Mouse (Mus musculus) urinary bladder, adult 2 months (tissue): ENCODE measurements around the gene Rnase13. TPM values are rescaled to one million over a fixed set of nuclear protein-coding genes. Genes with fewer than 3 reads are reported as not detected.

ENCODE experiments used
- DNase-seq: peaks from one replicate; pipeline ENCODE4 v3.0.0; 2022; ENCODE audit warnings: low spot score
- polyA plus RNA-seq: library from polyadenylated mRNA; depleted of rRNA; stranded (reverse); fragments of >200 nt; gene quantifications from 2 replicates; pipeline ENCODE4 v1.2.3, GENCODE M21; 2012

Gene Rnase13
- polyA plus RNA-seq, 1 experiment = 1.0 TPM

DNA sequence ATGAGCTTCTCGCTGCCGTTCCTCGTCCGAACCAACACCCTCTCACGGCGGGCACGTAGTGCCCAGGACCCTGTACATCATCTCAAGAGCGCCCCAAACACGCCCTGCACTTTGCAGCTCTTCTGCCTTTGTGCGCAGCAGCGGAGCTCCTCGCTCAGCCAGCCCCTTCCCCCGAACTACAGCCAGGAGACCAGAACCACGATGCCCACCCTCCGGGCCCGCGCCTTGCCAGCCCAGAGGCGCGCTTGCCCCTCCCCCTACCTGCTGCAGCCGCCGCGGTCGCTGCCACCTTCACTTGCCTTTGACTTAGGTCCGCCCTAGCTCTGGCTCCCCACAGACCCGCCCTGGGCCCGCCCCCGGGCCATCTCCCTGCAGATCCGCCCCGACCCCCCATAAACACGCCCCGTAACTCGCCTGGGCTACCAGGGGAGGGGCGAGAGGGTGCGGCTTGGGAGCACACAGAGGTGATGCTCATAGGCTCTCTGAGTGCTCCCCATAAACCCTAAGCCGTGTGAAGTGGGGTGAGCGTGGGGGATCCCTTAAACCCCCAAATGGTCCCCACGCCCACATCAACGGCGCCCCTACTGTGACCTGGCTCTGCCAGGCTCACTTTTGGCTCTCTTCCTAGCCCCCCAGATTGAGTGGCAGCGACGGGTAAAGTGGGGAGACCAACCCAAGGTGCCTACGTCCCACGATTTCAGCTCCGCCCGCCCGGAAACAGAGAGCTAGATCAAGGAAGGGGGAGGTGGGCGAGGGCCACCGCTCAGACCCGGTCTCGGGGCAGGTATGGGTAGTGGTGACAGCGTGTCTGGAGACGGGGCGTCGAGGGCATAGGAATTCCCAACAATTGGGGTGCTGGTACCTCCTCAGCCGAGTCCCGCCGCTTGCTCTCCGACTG lies 9.3 kb downstream of the Rnase13 start:
- DNase-seq = peak; percentile 83

DNA sequence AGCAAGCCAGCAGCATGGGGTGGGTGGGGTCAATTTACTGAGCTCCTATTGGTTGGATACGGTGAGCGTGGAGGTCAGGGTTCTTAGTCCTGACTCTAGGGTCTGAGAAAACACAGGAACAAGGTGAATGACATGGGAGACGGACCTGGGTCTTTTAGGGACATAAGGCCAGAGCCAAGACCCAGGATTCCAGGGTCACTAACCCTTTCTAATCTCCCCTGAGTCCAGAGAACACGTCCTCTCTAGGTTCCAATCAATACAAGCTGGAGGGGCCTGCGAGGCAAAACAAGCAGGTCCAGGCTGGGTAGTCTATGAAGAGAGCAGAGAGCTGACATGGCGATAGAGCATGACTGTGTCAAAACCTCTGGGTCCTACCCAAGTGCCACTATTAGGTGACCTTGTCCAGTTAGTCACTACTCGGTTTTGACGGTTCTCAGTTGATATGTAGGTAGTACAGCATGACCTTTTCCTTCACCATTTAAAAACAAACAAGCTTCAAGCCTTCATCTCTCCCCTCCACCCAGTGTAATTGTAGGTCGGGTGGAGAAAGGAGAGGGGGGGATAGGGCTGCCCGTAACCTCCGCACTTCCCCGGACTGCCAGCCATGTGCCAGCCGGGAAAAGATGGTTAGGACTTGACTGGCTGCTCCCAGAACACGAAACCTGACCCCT lies 10.0 kb downstream of the Rnase13 start:
- DNase-seq = no peak

DNA sequence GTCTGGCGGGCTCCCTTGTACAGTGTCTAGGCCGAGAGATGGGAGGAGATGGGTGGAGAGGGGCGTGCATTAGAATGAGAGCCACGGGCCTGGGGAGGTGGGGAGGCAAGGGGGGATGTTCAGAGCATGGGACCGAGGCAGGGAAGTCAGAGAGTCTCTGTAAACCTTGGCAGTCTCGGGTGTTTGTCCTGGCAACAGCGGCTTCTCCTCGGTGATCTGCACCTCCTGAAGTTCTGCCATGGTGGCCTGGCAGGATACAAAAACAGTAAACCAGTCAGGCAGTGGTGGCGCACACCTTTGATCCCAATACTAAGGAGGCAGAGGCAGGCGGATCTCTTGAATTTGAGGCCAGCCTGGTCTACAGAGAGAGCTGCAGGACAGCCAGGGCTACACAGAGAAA lies 11.3 kb downstream of the Rnase13 start:
- no peak for DNase-seq

DNA sequence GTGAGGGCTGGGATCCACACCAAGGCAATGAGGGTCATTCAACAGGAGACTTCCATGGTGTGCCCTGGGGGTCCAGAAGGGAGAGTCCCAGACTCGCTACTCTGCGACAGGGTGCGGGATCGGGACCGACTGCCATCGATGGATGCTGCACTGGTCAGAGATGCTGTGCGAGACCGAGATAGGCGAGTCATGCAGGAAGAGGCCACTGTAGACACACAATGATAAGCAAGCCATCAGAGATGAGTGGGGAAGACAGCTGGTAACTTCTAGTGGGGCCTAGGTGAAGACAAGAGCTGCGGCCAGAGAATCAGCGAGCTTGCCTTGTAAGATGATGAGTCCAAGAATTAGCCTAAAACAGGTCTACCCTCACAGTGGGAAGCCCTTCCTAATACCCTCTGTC lies 16.5 kb downstream of the Rnase13 start:
- DNase-seq = no peak

DNA sequence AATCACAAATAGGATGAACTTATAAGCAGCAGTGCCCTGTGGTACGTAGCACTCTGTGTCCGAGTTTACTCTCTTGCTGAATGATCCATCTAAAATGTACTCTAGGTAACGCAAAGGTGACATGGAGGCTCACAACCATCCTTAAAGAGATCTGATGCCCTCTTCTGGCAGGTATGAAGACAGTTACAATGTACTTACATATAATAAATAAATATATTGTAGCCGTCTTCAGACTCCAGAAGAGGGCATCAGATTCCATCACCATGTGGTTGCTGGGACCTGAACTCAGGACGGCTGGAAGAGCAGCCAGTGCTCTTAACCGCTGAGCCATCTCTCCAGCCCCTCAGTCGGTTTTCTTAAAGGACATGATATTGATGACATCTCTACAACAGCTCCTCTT lies 17.9 kb downstream of the Rnase13 start:
- DNase-seq = no peak

DNA sequence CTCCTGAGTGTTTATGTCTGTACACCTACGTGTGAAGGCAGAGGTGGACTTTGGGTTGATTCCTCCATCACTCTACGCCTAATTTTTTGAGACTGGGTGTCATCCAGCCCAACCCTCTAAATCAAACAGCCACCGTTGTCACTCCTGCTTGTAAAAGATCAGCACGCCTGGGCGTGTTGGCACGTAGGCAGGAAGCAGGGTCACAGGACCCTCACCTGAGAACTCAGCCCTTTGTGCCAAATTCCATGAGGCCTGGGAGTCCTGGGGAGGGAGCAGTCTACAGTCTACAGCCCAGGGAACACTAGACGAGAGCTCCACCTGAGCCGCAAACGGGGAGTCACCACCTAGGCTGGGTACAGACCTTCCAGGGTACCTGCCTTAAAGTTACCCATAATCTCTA lies 18.8 kb downstream of the Rnase13 start:
- no peak for DNase-seq

DNA sequence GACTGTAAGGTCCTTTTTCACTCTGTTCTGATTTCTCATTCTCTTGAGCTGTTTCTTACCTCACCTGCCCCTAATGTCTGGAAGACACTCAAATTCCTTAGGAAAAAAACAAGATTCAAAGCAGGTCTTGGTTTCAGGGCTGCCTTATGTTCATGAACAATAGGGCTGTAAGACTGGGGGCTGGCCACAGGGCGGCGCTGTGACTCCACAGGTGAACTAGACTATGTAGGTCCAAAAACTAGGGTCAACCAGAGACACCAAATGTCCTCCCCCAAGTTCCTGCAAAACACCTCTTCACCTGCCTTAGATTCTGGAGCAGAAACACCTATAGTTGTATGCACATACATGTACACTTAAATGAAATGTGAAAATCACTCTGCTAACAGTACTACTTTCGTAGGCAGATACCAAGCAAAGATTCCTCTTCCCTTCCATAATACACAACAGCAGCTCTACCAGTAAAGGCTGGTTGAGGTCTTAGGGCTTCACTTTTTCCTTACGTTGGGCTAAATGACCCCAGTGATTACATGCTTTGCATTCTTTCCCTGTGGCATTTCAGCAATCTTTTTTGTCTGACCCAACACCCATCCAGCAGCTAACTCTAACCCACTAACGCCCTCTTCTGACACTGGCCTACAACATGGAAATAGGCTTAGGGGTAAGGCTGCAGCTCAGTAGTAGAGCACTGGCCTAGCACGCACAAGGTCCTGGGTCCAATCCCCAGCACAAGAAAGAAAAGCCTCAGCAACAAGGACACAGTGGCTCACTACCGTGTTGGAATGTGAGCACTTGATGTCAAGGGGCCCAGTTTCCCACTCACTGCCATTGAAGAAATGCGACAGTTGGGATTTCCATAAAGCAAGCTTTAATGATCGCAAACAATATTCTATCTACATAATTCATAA lies 19.5 kb downstream of the Rnase13 start:
- peak; percentile 74 for DNase-seq

DNA sequence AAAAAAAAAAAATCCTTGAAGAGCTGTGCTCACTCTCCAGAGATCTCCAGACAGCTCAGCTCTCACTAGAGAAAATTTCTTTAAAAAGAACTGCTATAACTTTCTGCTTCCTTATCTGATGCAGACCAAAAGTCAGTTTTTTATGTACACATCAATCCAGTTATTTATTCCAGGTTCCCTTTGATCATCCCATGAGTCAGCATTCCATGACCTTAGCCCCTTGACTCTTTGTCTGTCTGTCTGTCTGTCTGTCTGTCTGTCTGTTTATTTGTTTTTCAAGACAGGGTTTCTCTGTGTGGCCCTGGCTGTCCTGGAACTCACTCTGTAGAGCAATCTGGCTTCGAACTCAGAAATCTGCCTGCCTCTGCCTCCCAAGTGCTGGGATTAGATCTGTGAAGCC lies 23.2 kb downstream of the Rnase13 start:
- DNase-seq = no peak

DNA sequence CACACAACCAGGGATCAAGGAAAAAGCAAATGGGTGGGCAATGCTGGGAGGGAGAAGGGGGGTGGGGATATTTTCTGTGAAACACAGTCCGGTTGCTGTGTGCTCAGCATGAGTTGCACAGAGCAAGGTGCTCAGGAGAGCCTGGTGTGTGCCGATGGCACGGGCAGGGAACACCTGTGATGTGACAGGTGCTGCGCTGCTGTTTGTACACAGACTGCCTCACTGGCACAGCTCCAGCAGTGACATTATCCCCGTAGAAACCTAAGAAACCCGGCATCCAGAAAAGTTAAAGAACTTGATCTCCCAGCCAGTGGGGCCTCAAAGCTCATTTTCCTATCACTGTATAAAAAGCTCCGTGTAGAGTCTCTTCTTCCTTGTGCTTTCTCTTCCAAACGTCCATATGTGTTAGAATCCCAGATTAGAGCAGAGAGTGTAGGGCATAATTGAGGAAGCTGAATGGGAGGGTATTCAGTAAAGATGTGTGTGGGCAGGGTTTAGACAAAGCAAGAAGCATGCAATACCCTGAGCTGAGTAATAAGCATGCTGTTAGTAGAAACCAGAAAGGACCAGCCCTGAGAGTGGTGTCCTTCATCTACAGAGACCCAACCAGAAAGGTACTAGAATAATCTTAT lies 25.9 kb downstream of the Rnase13 start:
- no peak for DNase-seq

DNA sequence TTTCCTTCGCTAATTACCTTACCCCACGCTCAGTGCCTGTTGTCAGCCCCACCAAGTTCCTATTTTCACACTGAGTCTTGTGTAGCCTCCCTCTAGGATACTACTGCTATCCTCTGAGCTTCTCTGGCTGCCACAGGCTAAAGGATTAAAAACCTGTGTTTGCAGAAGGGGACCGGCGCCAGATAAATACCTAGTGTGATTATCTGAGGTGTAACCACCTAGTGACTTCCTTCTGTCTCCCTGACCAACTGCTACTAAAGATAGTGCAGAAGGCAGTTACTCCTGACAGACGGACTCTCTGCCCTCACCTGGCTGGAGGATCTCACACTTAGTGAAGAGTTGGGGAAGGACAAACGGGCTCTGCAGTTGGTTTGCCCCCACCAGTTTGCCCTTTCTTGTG lies 26.6 kb downstream of the Rnase13 start:
- DNase-seq = no peak

DNA sequence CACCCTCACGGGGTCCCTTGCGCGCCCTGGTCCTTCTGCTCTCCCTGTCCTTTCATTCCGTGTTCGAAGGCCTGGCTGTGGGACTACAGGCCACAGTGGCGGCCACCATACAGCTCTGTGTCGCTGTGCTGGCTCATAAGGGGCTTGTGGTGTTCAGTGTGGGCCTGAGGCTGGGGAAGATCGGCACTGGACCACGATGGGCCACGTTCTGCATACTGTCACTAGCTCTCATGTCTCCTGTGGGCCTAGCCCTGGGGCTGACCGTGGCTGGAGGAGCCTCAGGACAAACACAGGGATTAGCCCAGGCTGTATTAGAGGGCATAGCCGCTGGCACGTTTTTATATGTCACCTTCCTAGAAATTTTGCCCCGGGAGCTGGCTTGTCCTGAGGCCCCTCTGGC lies 27.5 kb downstream of the Rnase13 start:
- DNase-seq = no peak

DNA sequence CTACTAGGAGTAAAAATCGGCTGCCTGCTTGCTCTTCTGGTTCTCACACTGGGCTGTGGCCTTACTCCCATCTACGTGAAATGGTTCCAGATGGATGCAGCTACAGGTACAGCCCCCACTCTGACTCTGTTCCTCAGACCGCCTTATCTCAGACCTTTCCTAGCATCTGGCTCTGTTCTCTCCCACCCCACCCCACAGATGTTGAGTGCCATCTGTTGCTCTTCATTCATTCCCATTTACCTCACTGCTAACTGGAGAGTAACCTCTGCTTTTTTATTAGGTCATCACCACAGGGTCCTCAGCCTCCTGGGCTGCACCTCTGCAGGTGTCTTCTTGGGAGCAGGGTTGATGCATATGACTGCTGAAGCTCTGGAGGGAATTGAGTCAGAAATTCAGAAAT lies 28.8 kb downstream of the Rnase13 start:
- no peak for DNase-seq

DNA sequence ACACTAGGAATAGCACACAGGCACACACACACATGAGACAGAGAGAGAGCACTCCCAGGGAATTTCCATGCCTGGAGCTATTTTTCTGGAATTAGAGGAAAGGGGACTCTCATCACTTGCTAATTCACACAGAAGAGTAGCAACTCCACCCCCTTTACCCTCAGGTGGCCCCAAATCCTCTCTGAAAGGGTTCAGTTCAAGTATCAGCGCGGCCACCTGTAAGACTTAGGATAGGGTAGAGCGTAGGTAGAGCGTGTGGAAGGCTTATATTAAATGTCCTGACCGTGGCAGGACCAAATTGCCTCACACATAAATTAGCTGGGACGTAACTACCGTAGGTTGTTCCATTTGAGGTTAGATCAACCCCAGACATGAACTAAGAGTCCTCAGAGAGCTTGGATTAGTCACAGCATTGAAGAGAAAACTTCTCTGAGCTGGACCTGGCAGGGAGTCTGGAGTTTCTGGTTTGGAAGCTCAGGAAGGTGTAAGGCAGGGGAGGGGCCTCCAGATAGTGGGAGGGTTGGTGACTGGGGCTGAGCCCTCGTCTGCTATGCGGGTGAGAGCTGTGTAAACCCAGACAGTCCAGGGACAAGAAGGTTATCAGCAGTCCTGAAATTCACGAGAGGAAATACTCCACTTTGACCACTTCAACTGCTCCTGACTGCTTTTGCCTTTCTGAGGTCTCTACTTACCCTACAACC lies 29.3 kb downstream of the Rnase13 start:
- DNase-seq = no peak

DNA sequence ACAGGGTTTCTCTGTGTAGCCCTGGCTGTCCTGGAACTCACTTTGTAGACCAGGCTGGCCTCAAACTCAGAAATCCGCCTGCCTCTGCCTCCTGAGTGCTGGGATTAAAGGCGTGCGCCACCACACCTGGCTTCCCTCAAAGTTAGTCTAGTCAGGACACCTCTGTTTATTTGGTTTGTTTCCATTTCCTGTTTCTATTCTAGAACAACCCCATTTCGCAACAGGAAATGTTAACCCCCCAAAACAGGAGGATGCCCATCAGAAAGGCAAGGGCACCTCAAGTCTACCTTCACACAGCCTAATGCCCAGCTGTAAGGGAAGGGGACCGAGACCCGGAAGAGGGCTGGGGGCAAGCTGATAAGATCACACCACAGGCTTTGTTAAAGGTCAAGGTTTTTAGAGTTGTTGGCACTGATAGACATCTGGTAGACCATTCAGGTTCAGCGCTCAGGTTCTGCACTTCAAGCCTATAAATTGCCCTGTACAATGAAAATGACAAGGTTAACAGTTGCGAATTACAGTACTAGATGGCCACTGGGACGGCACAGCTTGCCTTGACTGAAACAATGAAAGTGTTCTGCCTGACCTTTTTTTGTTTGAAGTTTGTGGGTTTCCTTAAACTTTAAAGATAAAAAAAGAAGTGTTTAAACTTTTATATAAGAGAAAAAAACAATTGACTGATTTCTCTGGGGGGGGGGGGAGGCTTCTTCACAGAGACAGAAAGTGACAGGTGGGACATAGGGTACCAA lies 30.2 kb downstream of the Rnase13 start, which contains the start of gene Slc39a2:
Gene Slc39a2 (plus strand): TSS at position 699 of the 749 bp plus-strand sequence.
- no peak for DNase-seq

DNA sequence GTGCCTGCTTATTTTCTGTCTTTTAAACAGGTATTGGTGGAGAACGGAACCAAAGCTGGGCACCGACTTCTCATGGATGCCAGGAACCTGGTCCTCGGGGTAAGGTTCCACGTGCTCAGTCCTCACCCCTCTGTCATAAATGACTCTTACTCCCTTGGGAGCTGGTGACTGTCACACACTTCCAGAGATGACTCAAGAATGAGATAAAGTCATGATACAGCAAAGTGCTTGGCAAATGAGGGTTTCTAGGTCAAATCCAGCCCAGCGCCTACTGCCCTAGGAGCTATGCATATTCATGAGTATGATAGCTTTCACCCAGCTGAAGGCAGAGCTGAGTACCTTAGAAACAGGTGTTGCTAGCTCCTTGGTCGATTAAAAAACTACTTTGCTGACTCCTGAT lies 32.7 kb downstream of the Rnase13 start:
- no peak for DNase-seq

DNA sequence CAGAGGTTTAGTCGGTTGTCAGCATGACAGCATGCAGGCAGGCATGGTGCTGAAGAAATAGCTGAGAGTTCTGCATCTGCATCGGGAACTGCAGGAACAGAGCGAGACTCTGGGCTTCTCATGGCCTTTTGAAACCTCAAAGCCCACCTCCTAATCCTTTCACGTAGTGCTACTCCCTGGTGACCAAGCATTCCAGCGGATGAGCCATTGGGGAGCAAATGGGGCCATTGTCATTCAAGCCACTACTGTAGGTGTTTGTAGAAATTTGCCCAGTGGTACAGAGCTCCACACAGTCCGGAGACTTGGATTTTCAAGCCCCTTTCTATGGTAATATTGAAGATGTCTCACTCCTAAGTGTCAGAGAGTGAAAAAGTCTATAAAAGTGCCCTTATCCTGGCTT lies 36.5 kb downstream of the Rnase13 start:
- no peak for DNase-seq

DNA sequence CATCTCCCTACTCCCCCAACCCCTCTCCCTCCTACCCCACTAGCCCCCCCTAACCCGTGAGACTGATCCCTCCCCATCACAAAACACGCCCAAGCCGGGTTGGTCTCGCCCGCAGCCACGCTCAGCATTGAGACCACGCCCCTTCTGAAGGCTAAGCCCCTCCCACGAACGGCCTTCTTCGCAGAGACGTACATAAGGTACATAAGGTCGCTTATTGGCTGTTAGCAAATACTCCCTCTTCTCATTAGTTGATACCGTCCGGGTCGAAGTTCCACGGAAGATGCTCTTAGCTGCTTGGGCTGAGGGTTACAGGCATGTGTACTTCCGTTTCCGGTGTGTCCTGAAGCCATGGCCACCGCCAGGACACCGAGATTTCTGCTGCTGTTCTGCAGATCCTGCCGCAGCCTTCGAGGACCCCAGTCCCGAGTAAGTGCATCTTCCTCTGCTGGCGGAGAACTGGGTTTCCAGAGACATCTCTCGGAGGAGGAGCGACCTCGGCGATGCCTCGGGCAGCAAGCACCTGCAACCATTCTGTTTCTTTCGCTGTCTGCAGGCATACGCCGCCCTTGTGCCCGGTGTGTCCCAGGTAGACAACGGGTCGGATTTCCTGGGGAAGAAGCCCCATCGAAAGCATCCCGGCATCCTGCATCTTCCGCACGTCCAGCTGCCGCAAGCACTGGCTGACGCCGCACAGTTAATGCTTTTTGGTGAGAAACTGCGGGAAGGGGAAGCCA lies 37.8 kb downstream of the Rnase13 start, which contains the start of gene Mettl17:
Gene Mettl17 (plus strand): TSS at position 245 of the 734 bp plus-strand sequence.
- DNase-seq = peak; percentile 64

DNA sequence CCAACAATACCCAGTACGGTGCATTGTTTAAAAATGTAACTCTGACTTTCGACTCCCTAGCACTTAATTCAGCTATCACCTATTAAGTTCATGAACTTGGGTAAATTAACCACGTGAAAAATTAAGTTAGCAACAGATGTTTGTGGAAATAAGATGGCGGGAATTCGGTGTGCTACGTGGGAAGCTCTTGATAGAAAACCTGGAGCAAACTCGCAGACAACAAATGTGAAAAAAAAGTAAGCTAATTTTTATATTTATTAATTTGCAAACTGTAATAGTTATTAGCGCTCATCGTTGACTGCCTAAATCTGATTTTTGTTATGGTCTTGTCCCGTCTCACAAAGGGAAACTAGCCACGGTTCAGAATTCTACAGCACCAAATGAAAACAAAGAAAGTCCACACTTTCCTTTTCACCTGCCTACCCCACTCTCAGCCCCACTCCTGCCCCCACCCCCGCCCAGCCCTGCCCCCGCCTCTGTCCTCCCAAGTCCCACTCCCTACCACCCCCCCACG lies 38.5 kb downstream of the Rnase13 start:
- DNase-seq = no peak

DNA sequence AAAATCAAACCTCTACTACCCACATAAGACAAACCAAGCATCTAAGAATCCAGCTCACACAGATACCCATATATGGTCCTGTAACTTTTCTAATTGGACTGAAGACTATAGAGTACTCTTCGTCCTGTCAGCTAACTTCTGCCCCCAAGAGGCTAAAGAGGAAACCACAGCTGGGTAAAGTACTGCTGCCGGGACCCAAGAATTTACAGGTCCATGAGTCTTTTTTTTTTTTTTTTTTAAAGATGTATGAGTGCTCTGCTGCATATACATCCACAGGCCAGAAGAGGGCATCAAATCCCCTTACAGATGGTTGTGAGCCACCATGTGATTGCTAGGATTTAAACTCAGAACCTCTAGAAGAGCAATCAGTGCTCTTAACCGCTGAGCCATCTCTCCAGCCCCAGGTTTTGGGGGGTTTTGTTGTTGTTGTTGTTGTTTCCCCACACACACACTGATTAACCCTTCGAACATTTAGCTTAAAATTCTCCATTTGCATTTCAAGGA lies 39.0 kb downstream of the Rnase13 start:
- DNase-seq = no peak
